Mouse (Mus musculus) MEL (cell line): ENCODE measurements around the gene Phf21b.

Experiments used
- CTCF ChIP-seq, 3 experiments: IDR thresholded peaks in 2 of 3; conservative IDR thresholded peaks in 1 of 3; 2 replicates each; pipeline ENCODE4 v1.5.1; 2011 to 2012; ENCODE audit warnings: low read length in 3 of 3, low read depth in 2 of 3, mild to moderate bottlenecking in 2 of 3, improper control_type of control experiment in 1 of 3, inconsistent platforms in 1 of 3, mixed read lengths in 1 of 3, moderate library complexity in 1 of 3; ENCODE audit not compliant: control insufficient read depth in 1 of 3, insufficient read depth in 1 of 3, poor library complexity in 1 of 3, severe bottlenecking in 1 of 3
- POLR2AphosphoS2 ChIP-seq: IDR thresholded peaks from 2 replicates; pipeline ENCODE4 v1.6.1; 2011; ENCODE audit warnings: low read length, improper control_type of control experiment

GRCm38 (mm10) chr15:84852457-84853070, 3.3 kb downstream of the Phf21b start:
- no peak for TF ChIP-seq CTCF (IDR thresholded peaks at IDR 0.05 in 2 of 3, conservative IDR thresholded peaks at IDR 0.05 in 1 of 3; ENCODE audit: control insufficient read depth in 1 of 3, insufficient read depth in 1 of 3, low read depth in 2 of 3, low read length in 3 of 3, poor library complexity in 1 of 3, severe bottlenecking in 1 of 3)
- no peak for TF ChIP-seq POLR2AphosphoS2
